Mouse (Mus musculus) hindlimb bud, embryonic 11.5 days (tissue): ENCODE data around the gene Rgcc.

ENCODE experiments used
- DNase-seq: peaks from one replicate; pipeline ENCODE4 v3.0.0-alpha.2; 2012; ENCODE audit warnings: low read depth, low spot score; ENCODE audit errors: extremely low spot score

The Rgcc gene

DNA sequence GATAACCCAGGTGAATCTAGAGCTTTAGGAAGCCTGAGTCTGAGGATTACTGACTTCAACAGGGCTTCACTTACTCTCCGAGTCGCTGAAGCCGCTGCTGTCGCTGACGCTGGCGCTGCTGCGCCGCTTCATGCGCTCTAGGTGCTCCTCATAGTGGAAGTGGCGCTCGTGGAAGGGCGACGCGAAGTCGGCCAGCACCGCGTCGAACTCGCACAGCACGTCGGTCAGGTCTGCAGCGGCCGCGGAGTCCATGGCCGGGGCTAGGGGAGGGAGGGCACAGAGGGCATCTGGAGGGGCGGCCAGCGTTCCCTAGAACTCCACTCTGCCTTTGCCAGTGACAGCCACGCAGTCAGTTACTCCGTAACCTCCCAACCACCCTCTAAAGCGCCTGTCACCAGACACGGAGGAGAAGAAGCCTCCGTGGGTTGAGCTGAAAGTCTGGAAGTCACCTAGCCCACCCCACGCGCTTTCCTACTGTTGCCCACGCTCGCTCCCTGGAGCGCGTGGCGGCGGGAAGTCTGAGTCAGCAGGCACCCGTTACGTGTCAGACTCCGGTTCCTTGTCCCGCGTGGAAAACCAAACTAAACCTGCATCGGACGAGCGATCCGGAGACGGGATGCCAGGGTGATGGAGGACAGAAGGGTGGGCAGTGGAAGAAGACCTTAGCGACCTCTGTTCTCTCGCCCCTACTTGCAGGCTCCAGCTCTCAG lies 649 bp downstream of the Rgcc start:
- DNase-seq = no peak

- no peak for DNase-seq
Observed at GRCm38 (mm10) chr14:79299796-79300195, 1.6 kb downstream of the Rgcc start.

DNA sequence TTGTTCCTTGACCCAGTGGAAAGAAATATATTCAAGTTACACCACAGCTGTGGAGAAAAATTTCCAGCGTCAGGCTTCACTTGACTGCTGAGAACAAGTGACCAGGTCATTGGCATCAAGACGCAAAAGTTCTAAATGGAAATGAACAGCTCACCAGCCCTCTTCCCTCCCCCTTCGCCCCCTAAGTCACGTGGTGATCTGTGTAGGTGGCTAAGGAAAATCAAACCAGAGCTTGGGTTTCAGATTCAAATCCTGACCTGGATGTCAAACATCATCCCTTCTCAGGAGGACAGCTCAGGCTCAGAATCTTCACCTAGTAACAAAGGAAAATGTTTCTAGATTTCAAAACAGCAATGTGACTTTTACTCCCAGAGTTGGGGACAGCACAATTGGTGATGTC lies 2.2 kb downstream of the Rgcc start:
- DNase-seq = no peak

- no peak for DNase-seq
Observed at GRCm38 (mm10) chr14:79298314-79298992, 3.0 kb downstream of the Rgcc start.

DNA sequence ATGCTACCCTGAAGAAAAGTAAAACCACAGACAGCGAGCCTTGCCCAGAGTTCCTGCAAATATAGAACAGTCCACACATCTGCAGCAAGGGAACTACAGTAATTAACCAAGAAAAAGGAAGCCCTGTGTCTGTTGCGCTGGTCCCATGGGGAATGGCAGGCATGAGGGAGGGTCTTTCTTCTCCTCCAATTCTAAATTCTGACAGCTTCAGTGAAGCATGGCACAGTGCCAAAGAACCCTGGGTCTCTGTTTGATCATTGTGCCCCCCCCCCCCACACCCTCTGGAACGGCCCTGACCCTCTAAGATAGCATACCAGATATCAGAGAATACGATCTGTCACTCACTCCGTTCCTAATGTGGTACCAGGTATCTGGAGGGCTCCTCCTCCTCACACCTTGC lies 4.6 kb downstream of the Rgcc start:
- DNase-seq = no peak

DNA sequence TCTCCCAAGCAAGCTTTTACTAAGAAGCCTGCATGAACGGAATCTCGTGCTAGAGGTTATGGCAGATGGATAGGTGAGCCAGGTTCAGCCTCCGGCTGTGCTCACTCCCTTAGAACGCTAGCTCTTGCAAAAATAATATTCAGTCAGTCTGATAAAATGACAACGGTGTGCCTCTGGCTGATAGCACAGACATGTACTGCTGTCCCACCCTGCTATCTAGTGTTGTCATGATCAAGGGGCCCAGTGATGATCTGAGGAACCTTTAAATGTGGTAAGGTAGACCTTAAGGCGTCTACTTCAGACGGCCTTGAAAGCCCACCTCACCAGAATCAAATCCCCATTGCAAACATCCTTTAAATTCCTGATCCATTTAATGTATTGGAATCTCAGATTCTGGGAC lies 5.2 kb downstream of the Rgcc start:
- DNase-seq = no peak

DNA sequence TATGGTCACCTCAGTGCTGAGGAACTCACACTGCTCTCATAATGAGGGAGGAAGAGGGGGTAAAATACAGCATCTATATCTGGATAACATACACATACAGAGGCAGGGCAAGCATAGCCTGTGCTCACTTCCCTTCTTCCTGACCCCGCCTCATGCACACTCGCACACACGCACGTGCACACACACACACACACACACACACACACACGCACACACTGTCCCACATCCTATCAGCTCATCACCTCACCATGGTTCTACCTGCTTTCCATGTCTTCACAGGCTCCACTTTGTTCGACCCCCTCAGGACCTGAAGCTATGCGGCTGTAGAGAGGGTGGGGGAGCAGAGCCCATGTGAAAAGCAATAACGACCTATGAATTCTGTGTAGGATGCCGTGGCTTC lies 5.9 kb downstream of the Rgcc start:
- no peak for DNase-seq

- DNase-seq = no peak
Observed at GRCm38 (mm10) chr14:79294950-79295349, 6.5 kb downstream of the Rgcc start.

GRCm38 (mm10) chr14:79294051-79294814 lies 7.2 kb downstream of the Rgcc start:
- no peak for DNase-seq

GRCm38 (mm10) chr14:79293119-79293780 lies 8.2 kb downstream of the Rgcc start:
- no peak for DNase-seq

DNA sequence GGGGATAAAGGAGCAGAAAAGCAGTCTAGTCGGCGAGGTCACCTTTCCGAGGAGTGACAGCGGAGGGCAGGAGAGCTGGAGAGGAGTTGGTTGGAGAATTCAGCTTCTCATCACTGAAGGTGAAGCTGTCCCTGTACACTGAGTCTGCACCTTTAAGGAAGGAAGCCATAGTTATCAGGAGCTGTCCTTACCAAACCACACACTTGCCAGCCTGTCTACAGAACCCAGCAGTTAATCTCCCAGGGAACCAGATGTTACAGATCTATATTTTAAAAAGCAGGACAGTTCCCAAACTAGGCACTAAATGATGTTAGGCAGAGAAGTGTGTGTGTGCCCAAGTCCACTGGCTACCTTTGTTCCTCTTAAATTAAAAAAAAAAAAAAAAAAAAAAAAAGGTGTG lies 9.8 kb downstream of the Rgcc start:
- DNase-seq = no peak

DNA sequence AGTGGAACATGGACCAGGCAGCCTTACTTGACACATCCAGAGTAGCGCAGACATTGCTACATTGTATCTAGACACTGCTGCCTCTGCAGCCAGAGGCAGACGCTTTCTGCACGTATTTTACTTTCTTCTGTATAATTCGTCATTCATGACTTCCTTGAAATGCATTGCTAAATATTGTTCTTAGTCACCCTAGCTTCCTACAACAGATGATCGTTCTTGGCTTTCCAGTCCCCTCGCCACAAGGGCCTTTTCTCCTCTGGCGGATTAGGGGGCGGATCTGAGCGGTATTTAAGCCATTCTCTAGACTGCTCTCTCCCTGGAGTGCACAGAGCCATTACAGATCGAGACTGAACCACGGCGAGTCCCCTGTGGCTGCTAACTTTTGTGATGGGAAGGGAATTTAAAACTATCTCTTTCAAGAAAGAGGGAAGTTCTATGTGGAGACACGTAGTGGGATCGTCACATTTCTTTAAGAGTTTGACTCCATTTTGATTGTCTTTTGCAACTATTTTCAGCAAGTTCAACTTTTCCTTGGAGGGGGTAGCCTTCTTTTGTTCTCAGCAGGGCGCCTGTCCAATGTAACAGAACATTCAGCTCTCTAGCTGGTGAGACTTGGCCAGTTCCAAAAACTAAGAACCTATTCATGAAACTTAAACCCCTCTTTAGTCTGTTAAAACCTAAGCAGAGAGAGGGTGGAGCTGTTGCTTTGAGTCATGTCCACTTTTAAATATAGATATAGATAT lies 10.6 kb downstream of the Rgcc start:
- no peak for DNase-seq

GRCm38 (mm10) chr14:79289909-79290308 lies 11.5 kb downstream of the Rgcc start:
- DNase-seq = no peak

DNA sequence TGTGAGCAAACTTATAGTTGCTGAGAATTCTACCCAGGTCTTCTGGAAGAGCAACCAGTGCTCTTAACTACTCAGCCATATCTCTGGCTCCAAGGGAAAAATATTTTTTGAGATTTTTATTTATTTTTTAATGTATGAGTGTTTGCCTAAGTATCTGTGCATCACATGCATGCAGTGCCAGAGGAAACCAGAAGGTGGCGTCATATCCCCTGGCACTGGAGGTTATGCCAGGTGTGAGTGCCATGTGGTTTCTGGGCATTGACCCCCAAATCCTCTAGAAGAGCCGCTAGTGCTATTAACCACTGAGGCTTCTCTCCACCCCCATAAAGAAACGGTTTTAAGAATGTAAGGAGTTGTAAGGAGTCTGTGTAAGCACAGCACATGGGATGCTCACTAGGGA lies 13.2 kb downstream of the Rgcc start:
- no peak for DNase-seq

DNA sequence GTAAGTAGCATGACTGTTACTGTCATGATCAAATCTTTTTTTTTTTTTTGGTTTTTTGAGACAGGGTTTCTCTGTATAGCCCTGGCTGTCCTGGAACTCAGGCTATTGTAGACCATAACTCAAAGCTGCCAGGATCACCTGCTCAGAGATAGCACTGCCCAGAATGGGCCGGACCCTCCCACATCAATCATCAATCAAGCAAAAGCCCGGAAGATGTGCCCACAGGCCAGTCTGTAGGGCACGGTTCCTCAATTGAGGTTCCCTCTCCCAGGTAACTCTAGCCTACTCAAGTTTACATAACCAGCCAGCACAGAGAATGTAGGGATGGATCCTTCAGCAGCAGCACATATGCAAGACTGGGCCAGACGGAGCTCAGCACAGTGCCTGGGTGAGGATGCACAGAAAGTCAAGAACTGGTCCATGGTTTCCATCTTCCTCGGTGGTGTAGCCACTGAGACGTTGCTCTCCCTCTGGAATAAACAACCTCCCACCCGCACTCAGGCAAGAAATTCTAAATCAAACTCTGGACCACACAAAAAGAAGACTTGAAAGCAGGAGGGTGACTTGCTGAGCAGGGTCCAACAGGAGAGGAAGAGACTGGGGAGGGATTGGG lies 14.1 kb downstream of the Rgcc start:
- no peak for DNase-seq

DNA sequence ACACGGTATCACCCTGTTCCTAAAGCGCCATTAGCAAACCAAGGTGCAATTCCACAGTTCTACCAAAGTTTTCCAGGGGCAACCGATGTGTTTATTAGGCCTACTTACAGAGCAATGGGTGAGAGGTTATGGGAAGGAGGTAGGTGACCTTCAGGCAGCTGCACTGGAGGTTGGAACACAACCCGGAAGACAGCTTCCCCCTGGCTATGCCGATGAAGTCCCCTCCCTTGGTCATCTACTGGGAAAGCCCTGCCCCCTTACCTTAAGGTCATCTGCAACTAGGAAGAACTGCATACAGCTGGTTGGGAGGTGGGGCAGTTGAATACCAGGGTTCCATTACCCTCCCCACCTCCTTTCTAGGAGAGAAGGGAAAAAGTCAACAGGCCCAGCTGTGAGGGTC lies 15.9 kb downstream of the Rgcc start:
- DNase-seq = no peak

DNA sequence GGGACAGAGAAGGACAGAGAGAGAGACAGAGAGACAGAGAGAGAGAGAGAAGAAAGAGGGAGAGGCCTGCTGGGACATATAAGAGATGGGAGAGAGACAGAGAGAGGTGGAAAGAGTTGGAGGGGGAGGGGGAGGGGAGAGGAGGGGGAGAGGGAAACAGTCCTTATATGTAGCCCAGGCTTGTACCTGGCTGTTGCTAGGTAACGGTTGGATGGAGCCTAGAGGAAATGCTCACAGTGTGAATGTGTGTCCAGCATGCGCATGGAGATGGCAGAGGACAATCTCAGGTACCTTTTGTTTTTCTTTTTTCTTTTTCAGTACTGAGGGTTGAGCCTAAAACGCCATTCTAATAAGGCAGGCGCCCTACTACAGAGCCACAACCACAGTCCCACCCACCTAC lies 16.8 kb downstream of the Rgcc start:
- DNase-seq = no peak

- DNase-seq = no peak
Observed at GRCm38 (mm10) chr14:79283952-79284351, 17.5 kb downstream of the Rgcc start.

GRCm38 (mm10) chr14:79281894-79282553 lies 19.4 kb downstream of the Rgcc start:
- DNase-seq = no peak

DNA sequence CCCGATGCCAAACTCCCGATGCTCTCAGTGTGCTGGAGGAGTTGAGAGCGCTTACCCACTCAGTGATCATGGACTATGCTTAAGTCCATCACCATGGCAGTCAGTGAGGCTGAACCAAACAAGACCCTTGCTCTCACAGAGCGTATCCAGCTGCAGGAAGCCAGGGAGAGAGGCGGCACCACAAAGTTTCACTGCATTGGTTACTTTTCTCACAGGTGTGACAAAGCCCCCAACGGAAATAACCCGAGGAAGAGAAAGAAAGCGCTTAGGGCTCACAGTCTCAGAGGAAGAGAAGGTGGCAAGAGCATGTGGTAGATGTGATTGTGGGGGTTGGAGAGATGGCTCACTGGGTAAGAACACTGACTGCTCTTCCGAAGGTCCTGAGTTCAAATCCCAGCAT lies 21.0 kb downstream of the Rgcc start:
- no peak for DNase-seq
